Mouse (Mus musculus) gonadal fat pad, adult 2 months (tissue): Measurements from ENCODE around the gene Zdhhc16. TPM values are rescaled to one million over a fixed set of nuclear protein-coding genes. Genes with fewer than 3 reads are reported as not detected.

ENCODE experiments used
- DNase-seq: peaks from one replicate; pipeline ENCODE4 v3.0.0-alpha.2; 2012; ENCODE audit warnings: low read depth
- polyA plus RNA-seq: library from polyadenylated mRNA; depleted of rRNA; stranded (reverse); fragments of >200 nt; gene quantifications from 2 replicates; pipeline ENCODE4 v1.2.3, GENCODE M21; 2012; rRNA removed

Gene Zdhhc16
- polyA plus RNA-seq, 1 experiment, result 85.0 TPM

DNA sequence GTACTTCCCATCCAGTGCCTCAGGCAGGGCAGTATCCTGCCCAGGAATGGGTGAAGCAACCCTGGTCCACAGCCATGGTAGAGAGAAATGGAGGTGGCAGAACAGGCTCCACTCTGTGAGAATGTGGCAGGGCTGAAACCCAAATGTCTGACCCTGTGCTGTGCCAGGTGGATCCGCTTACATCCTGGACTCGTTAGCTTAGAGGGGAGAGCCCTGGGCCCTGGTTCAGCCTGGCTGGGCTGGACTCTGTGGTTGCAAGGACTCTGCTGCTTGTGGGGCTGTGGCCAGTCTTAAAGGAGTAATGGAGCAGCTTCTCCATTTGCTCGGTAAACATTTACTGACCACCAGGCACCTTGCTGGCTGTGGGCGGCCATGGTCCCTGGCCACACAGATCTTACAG lies 53.9 kb downstream of the Zdhhc16 start:
- no peak for DNase-seq

DNA sequence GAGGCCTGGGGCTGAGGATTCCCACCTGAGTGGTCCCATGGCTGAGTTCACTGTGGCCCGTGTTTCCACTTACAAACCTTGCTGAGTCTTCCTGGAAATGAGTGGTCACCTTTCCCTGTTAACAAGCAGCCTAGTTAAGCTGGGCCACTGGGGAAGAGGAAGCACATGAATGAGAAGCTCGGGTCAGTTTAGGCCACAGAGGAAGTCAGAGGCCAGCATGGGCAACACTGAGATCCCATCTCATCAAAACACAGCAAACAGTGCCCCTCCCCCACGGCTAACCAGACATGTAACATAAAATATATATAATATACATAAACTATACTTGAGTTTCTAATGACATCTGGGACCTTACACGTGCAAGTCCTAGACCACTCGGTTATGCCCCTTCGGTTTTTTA lies 56.5 kb downstream of the Zdhhc16 start:
- no peak for DNase-seq

DNA sequence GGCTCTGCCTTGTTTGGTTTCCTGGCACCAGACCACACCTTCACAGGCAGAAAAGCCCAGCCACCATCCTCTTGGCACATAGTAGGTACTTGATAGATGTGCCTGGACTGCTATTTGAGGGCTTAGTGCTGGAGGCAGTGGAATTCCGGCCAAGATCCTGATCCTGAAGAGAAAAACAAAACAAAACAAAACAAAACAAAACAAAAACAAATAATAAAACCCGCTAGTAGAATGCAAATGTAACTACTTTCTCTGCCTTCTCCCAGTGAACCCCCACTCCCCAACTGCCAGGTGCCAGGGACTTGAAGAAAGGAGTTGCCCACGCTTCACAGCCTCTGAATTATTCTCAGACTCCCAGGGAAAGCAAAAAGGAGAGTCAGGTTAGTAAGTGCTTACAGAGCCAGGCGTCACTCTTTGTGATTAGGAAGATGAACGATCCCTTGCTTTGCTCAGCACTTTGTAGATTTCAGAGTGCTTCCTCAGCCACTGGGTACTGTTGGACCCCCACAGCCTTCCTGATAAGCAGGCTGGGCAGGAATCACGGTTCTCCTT lies 58.7 kb downstream of the Zdhhc16 start:
- no peak for DNase-seq

DNA sequence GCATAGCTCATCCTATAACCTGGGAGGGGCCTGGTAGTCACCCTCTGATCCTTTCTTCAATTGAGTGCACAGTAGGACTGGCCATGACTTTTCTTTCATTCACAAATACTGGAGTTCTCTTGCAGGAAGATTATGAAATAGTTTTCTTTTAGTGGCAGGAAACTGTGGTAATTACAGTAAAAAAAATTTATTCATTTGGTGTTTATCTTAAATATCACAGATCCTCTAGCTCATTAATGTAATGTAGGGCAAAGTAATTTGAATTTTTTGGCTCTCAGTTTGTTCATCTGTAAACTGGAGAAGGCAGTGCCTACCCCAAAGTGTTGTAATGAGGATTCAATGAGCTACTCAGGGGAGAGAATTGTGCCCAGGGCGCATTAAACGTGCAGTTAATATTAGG lies 59.7 kb downstream of the Zdhhc16 start:
- DNase-seq, result no peak

DNA sequence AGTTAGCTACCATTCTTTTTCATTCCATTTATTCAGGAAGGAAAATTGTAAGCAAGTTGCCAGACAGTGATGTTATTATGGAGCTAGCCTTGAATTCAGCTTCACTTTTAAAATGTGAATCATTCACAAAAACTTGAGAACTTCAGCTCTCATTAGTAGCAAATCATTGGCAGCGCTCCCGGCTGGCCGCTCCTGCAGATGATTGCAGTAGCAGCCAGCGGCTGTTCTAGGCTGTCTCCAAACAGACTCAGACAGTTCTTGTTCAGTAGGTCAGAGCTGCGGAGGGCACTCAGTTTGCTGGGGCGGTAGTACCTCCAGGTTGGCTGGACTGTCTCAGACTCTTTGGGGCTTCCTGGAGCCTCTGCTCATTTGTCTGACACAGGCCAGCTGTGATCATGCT lies 60.2 kb downstream of the Zdhhc16 start:
- DNase-seq, result no peak

Other genes with a start within 250 kb of the Zdhhc16 start
- 7.1 and 9.3 TPM in 2 replicates for gene Slit1, start 189.8 kb upstream of the Zdhhc16 start, polyA plus RNA-seq
- 3.0 and 3.8 TPM in 2 replicates for gene Arhgap19, start 131.4 kb upstream of the Zdhhc16 start, polyA plus RNA-seq
- gene Frat1, start 103.5 kb upstream of the Zdhhc16 start, polyA plus RNA-seq, result 1.6 and 2.5 TPM in 2 replicates
- gene Frat2, start 85.3 kb upstream of the Zdhhc16 start, polyA plus RNA-seq, result 1.4 and 1.5 TPM in 2 replicates
- 6.0 and 6.9 TPM in 2 replicates for gene Rrp12, start 37.3 kb upstream of the Zdhhc16 start, polyA plus RNA-seq
- 236 and 243 TPM in 2 replicates for gene Pgam1, start 21.6 kb upstream of the Zdhhc16 start, polyA plus RNA-seq
- gene Exosc1, start 57 bp upstream of the Zdhhc16 start, polyA plus RNA-seq, result 14.6 and 15.7 TPM in 2 replicates
- 51.4 and 73.4 TPM in 2 replicates for gene Mms19, start 47.7 kb downstream of the Zdhhc16 start, polyA plus RNA-seq
- 30.5 and 40.2 TPM in 2 replicates for gene Ubtd1, start 48.3 kb downstream of the Zdhhc16 start, polyA plus RNA-seq
- gene Ankrd2, start 102.5 kb downstream of the Zdhhc16 start, polyA plus RNA-seq, result 0.16 TPM in 1 of 2 replicates, not detected in the other
- 13.7 and 14.3 TPM in 2 replicates for gene Hoga1, start 112.1 kb downstream of the Zdhhc16 start, polyA plus RNA-seq
- gene 4933411K16Rik, start 118.8 kb downstream of the Zdhhc16 start, polyA plus RNA-seq, result 14.3 and 20.8 TPM in 2 replicates
- 20.2 and 22.4 TPM in 2 replicates for gene Morn4, start 152.9 kb downstream of the Zdhhc16 start, polyA plus RNA-seq
- gene Pi4k2a, start 157.0 kb downstream of the Zdhhc16 start, polyA plus RNA-seq, result 33.5 and 40.1 TPM in 2 replicates
- 27.9 and 30.4 TPM in 2 replicates for gene Avpi1, start 195.6 kb downstream of the Zdhhc16 start, polyA plus RNA-seq
- 58.9 and 67.2 TPM in 2 replicates for gene Marveld1, start 213.9 kb downstream of the Zdhhc16 start, polyA plus RNA-seq
- gene Zfyve27, start 230.5 kb downstream of the Zdhhc16 start, polyA plus RNA-seq, result 49.5 and 61.8 TPM in 2 replicates